Mouse (Mus musculus) frontal cortex, postnatal 14 days (tissue): Measurements from ENCODE around the gene Mrc2.

Experiments used
- DNase-seq, 2 experiments: peaks; one replicate each; pipeline ENCODE4 v3.0.0; 2022; ENCODE audit warnings: low spot score in 2 of 2

Gene Mrc2

DNA sequence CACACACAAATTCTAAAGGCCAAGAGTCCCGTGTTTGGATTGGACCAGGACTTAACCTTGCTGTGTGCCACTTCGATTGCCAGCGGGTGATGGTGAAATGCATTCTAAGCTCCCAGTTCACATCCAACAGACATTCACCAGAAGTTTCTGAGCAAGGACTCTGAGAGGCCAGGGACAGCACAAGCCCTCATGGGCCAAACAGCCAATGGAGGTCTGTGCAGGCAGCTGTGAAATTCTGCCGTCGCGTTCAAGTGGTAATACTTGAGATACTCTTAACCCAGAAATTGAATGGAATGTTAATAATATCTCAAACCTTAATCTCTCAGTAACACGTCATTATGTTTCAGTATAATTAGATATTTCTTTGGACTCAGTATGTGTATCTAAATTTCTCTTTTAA is 17.8 kb downstream of the Mrc2 start:
- DNase-seq, result no peak

DNA sequence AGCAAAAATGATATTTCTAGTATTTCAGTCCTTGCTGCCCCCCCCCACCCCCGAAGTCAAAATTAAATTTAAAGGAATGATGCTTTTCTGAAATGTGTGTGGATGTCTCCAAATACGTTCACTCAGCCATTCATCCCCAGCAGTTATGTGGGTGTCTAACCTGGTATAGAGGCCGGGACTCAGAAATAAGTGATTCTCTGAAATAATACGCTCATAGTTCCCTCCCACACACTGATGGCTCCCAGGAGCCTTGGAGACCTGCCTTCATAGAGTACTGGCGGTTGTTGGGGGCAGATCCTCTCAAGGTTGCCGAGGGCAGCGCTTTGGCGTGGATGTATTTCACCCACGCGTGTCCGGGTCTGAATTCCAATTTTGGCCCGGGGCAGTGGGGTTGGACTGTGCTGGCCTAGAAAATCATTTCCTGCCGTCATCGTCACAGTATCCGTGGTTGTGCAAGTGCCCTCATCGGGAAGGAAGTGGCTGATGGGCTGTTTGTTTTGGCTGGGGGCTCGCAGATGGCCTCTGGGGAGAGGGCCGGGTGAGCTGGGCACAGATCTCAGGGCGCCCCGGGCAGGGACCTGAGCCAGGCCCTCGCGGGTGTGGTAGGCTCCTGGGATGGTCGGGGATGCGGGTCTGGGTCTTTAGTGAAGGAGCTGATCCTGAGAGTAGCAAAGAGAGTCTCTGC is 19.0 kb downstream of the Mrc2 start:
- no peak for DNase-seq

DNA sequence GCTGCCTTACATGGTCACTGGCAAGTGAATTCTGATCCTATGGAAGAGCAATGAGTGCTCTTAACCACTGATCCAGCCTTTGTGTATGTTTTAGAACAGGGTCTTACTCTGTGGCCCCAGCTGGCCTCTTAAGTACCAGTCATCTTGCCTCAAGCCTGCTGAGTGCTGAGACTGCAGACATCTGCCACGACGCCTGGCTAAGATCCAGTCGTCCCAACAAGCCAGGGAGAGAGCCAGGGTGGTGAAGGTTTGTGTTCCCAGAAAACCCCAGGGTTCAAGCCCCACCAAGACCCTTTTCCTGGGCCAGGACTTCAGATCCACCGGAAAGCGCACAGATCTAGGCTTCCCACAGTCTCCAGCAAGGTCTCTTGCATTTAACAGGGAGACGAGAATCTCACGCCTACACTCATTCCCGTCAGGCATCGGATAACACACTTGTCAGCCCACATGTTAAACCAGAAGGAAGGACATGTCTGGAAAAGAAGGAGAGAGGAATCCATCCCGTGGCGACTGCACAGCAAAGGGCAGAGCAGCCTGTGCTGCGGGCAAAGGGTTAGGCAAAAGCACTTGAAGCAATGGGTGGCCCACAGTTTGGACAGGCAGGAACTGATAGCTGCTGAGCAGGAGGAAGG is 20.0 kb downstream of the Mrc2 start:
- DNase-seq, result no peak

DNA sequence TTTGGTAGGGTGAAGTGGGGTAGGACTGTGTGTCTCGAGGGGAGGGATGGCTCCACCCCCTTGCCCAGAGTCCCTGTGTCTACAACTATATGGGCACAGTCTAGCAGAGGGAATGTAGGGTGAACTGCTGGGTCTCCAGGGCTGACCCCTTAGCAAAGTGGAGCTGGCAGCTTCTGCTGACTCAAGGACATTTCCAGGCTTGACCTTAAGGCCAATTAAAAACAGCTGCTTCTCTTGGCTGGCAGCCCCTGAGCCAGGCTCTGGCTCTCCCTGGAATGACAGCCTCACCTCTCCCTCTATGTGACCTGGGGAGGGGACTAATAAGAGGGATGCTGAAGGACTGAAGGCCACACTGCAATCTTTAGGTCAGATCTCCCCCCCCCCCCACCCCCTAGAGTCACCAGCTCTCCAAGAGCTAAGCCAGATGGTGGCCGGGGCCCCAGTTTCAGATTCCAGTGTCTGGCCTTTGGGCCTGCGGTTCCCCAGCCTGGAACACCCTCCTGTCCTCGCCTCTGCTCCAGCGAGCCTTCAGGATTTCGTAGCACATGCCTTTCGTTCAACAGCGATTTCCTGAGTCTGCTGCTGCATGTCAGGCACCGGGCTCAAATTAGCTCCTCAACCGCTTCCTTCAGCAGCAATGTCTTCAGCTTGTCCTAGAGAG is 20.7 kb downstream of the Mrc2 start:
- no peak for DNase-seq

- DNase-seq, result no peak
These were observed 21.2 kb downstream of the Mrc2 start for GRCm38 (mm10) chr11:105313633-105314014.

DNA sequence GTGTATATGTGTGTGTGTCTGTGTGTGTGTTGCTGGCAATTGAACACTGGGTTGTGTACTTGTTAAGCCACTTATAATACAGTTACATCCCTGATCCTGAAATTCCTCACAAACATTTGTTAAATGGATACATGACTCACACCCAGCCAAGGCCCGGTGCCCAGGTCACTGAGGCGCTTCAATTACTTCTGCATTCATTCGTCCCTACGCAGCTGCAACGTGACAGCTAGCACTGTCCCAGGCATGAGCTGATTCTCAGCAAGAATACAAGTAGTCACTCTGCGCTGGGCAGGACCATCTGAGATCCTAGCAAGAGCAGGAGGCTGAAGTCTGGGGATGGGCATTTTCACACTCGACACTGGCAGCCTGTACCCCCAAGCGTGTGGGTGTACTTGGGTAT is 22.9 kb downstream of the Mrc2 start:
- DNase-seq, result no peak

DNA sequence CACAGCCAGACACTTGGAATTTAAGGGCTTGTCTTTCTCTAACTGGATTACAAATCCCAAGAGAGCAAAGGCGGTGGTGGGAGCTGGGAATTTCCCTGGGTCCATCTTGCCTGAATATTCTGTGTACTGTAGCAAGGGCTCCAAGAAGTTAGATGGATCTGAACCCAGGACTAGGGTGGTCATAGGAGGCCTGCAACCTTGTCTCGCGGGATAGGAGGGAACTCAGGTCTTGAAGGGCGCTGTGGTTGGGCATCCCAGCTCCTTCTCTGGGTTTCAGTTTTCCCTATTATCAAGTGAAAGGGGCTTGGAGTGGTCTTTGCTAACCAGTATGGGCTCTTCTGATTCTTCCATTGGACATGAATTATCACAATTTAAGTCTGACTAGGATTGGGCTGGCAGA is 23.7 kb downstream of the Mrc2 start:
- no peak for DNase-seq

DNA sequence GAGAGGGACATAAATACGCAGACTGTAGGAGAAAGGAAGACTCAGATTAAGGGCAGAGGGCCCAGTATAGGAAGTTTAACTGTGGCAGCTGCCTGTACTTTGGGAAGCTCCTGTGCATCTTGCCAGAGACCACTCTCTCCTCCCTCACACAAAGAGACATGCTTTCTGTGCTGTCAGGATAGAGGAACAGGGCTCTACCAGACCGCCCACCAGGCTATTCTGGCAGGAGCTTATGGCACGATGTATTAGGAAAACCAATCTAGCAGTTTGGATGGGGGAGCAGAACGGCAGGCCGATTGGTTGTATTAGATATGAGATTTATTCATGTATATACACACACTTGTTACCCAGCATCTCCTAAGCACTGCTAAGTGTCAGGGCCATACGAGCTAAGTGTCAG is 25.3 kb downstream of the Mrc2 start:
- no peak for DNase-seq

DNA sequence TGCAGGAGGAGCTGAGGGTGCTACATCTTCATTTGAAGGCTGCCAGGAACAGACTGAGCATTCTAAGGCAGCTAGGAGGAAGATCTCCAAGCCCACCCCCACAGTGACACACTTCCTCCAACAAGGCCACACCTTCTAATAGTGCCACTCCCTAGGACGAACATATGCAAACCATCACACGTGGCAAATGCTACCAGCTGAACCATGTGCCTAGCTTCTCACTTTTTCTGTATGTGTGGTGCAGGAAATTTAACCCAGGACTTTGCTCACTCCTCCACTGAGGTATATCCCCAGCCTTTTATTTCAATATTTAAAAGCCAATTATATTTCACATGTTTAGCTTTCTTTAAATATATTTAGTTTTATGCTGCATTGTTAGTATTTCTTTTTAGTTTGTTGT is 28.6 kb downstream of the Mrc2 start:
- DNase-seq, result no peak

DNA sequence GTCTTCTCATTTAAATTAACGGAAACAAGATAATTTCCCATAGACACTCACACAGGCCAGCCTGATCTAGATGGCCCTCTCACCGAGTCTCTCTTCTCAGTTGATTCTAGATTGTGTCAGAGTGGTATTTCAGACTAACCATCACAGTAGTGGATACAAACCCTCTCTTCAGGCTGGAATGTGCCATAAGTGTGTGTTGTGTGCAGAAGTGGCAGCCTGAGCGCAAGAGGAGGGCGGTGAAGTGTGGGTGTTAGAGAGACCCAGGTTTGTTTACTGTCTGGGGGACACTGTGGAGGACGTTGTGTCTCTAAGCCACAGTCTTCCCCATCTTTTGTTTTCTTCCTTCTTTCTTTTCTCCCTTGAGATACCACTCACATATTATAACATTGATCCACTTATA is 31.1 kb downstream of the Mrc2 start:
- DNase-seq, result no peak

- no peak for DNase-seq
These were observed 34.7 kb downstream of the Mrc2 start for GRCm38 (mm10) chr11:105327101-105327500.

DNA sequence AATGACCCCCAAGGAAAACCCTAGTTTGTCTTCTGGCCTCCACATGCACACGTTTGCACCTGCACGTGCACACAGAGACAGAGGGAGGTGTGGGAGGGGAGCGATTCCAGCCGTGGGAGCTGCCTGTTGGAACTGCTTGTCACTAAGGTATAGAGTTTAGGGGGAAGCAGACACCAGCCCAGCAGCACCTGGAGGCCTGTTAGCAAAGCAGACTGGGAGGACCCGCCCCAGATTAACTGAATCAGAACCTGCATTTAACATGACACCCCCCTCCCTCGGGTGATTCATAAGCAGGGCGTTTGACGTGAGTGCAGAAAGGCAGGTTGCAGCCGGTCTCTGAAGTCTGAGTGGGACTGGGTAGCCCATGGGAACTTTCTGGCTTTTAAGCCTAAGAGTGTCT is 37.5 kb downstream of the Mrc2 start:
- DNase-seq, result no peak

GRCm38 (mm10) chr11:105331129-105331528 is 38.7 kb downstream of the Mrc2 start:
- no peak for DNase-seq

DNA sequence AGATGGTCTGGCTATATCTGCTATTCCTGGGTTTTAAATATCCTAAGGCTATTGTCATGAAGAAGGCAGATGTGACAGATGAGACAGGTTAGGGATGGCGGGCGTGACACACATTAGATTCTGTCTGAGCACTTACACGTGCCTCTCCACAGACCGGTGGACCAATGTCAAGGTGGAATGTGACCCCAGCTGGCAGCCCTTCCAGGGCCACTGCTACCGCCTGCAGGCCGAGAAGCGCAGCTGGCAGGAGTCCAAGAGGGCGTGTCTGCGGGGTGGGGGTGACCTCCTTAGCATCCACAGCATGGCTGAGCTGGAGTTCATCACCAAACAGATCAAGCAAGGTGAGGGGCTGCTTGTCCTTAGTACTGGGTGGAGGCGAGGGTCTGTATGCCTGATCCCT is 39.3 kb downstream of the Mrc2 start:
- DNase-seq, result no peak

GRCm38 (mm10) chr11:105332468-105332867 is 40.0 kb downstream of the Mrc2 start:
- peak in 1 of 2 experiments; percentile 58 for DNase-seq

- no peak for DNase-seq
These were observed 41.6 kb downstream of the Mrc2 start for GRCm38 (mm10) chr11:105333867-105334670.

DNA sequence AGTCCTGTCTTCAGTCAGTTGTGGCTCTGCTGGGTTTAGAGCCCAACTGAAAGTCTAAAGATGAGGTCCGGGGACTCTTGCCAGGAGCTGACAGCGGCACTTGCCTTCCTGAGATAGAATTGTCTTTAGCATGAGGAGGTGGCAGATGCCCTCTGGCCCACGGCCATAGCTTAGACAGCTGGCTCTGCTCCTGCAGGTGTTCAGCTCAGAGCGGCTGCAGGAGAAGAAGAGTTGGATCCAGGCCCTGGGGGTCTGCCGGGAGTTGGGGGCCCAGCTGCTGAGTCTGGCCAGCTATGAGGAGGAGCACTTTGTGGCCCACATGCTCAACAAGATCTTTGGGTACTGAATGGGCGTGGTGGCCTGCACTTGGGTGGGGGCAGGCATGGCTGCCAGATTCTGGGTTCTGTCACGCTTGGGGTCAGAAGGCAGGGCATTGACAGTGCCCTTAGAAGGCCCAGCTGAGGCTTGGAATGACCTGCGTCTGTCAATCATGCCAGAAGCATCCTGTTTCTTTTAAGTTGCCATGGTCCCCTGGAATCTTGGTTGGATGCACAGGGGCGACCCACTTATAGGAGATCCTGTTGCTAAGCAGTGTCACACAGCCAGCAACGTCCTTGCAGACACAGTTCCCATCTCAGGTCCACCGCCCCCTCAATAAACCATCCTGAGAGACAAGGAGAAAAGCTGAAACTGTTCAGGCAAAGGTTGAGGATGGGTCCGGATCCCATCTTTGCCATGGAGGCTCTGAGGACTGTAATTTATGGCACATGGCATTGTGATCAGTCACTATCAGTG is 46.4 kb downstream of the Mrc2 start:
- DNase-seq, result no peak

DNA sequence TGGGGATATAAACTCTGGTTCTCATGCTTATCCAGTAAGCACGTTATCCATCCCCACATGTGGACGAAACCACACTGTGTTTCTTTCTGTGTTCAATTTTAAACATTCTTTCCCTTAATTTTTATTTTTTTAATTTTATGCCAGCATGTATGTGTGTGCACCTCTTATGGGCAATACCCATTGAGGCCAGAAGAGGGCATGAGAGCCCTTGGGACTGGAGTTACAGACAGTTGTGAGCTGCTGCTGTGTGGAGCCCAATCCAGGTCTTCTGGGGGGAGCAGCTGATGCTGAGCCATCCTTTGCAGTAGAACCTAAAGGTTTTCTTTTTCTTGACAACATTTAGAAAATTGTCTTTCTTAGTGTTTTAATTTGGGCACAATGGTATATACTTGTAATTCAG is 52.8 kb downstream of the Mrc2 start:
- DNase-seq, result no peak

DNA sequence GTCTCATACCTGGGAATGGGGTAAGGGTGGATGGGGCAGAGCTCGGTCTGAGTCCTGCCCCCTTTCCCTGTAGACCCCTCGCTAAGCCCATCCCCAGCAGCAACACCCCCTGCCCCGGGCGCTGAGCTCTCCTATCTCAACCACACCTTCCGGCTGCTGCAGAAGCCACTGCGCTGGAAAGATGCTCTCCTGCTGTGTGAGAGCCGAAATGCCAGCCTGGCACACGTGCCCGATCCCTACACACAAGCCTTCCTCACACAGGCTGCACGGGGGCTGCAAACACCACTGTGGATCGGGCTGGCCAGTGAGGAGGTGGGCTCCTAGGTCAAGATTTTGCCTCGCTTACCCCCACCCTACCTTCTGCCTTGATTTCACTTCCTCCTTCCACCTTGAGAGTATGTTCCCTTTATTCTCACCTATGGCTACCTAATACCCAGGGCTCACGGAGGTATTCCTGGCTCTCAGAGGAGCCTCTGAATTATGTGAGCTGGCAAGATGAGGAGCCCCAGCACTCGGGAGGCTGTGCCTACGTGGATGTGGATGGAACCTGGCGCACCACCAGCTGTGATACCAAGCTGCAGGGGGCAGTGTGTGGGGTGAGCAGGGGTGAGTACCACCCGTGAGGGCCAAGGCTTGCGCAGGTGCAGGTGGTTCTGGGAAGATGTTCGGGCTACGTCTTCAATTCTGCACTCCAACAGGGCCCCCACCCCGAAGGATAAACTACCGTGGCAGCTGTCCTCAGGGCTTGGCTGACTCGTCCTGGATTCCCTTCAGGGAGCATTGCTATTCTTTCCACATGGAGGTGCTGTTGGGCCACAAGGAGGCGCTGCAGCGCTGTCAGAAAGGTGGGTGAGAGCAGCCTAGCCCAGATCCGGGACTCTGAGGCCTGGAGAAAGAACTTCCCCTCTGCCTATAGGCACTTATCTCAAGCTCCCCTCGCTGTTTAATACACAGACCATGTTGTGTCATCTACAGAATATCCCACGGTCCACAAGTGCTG is 55.0 kb downstream of the Mrc2 start:
- DNase-seq, result peak; percentile 74 to 84

DNA sequence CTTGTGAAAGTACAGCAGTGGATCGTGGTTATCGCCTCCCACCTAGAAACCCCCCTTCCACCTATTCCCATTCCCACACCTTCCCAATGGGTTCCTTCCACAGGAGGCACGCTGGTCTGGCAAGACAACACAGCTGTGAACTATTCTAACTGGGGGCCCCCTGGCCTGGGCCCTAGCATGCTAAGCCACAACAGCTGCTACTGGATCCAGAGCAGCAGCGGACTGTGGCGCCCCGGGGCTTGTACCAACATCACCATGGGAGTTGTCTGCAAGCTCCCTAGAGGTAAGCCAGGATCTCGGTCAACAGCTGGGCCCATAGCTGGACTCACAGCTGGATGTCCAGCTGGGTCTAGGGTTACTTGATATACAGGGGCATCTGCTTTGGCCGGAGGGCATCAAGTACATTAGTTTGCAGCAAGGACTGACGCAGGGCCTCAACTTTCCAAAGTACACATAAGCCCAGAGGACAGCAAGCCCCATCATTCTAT is 56.1 kb downstream of the Mrc2 start:
- DNase-seq, result no peak
